Mouse (Mus musculus): ENCODE data around the gene Nolc1.

The Nolc1 gene

GRCm38 (mm10) chr19:46042476-46043011 lies 33.1 kb upstream of the Nolc1 start:
- DNase-seq (ENCODE audit: low spot score in 2 of 2): peak in 1 of 2 experiments; percentile 54

GRCm38 (mm10) chr19:46043380-46043779 lies 32.3 kb upstream of the Nolc1 start:
- no peak for DNase-seq (ENCODE audit: low spot score in 2 of 2)

- DNase-seq (ENCODE audit: low spot score in 2 of 2): no peak
Observed at GRCm38 (mm10) chr19:46044271-46044992, 31.2 kb upstream of the Nolc1 start, which contains the start of gene Pprc1. Gene Pprc1, plus strand, starts transcription at chr19:46044886.

GRCm38 (mm10) chr19:46044993-46045695 lies 30.5 kb upstream of the Nolc1 start, which contains the start of gene Ldb1:
Gene Ldb1, minus strand, starts transcription at chr19:46045214.
- peak; percentile 81 to 84 for DNase-seq (ENCODE audit: low spot score in 2 of 2)

- DNase-seq (ENCODE audit: low spot score in 2 of 2): peak in 1 of 2 experiments; percentile 57
Observed at GRCm38 (mm10) chr19:46045696-46046311, 29.9 kb upstream of the Nolc1 start.

GRCm38 (mm10) chr19:46046621-46047025 lies 29.0 kb upstream of the Nolc1 start:
- DNase-seq (ENCODE audit: low spot score in 2 of 2): no peak

DNA sequence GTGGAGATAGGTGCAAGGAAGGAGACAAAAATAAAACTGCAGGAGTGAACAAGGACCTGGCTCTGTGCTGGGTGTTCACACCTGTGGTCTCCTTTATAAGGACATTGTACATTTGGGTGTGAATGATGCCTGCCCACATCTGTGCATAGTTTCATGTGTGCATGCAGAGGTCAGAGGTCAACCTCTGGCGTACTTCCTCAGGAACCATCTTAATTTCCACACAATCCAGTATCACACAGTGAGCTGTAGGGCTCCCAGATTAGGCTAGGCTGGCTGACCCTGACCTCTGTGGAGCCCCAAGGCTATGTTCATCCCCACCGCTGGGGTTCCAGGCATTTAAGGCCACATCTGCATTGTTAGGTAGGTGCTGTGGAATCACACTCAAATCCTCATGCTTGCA lies 28.2 kb upstream of the Nolc1 start:
- DNase-seq (ENCODE audit: low spot score in 2 of 2): no peak

GRCm38 (mm10) chr19:46049129-46049528 lies 26.5 kb upstream of the Nolc1 start:
- no peak for DNase-seq (ENCODE audit: low spot score in 2 of 2)

- DNase-seq (ENCODE audit: low spot score in 2 of 2): no peak
Observed at GRCm38 (mm10) chr19:46050462-46050861, 25.2 kb upstream of the Nolc1 start.

GRCm38 (mm10) chr19:46055752-46056387 lies 19.8 kb upstream of the Nolc1 start:
- DNase-seq (ENCODE audit: low spot score in 2 of 2): no peak

- peak; percentile 90 to 96 for DNase-seq (ENCODE audit: low spot score in 2 of 2)
Observed at GRCm38 (mm10) chr19:46056388-46056946, 19.2 kb upstream of the Nolc1 start.

DNA sequence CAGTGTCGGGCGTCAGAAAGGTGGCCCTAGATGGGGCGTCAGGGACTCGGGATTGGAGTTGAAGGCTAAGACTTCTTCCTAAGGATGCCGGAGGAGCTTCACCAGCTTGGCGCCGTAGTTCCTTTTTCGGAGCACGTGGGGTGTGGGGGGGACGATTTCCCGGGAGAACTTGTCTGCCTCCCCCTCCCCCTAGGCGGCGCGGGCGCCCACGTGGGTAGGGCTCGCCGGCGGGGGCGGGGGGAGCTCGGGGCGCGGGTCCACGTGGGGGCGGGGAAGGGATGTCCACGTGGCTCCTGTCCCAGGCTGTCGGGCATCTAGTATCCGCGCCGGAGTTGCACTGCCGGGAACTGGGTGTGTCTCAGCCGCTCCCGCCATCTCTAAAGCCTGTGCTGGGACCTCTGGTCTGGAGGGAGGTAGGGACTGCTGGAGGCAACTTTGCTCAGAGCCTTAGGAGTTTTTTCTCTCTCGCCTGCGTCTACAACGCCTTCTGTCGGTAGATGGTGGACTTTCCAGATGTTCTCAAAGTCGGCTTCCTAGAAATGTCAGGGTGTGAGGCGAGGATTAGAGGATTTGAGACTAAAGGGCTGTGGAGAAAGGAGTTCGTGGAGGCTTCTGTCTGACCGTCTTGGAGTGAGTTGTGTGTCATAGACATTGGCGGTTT lies 18.6 kb upstream of the Nolc1 start:
- DNase-seq (ENCODE audit: low spot score in 2 of 2): peak; percentile 72

DNA sequence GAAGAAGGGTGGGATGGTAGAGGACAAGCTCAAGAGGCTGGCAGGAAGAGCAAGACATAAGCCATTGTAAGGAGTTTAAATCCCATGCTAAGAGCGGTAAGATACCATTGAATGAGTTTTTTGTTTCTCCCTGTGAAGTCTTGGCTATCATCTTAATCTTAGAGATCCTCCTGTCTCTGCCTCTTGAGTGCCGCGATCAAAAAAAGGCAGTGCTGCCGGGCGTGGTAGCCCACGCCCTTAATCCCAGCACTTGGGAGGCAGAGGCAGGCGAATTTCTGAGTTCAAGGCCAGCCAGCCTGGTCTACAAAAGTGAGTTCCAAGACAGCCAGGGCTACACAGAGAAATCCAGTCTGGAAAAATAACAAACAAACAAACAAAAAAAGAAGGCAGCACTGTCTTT lies 17.2 kb upstream of the Nolc1 start:
- no peak for DNase-seq (ENCODE audit: low spot score in 2 of 2)

DNA sequence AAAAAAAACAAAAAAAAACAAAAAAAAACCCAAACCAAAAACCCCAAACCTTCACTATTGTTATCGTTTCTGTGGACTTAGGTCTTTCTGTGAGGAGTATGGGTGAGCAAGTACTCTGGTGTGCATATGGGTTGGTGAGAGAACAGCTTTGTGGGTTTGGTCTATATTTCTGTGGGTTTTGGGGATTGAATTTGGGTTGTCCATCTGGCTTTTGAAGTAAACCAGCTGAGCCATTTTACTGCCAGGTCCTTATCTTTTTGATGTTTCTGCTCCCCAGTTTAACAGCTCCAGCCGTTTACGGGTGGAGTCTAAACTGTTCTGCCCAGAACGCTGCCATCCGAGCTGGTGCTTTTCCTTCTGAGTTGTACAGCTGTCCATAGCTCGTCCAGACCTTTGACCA lies 14.8 kb upstream of the Nolc1 start:
- DNase-seq (ENCODE audit: low spot score in 2 of 2): no peak

GRCm38 (mm10) chr19:46068054-46068453 lies 7.6 kb upstream of the Nolc1 start:
- DNase-seq (ENCODE audit: low spot score in 2 of 2): no peak

GRCm38 (mm10) chr19:46073285-46073684 lies 2.4 kb upstream of the Nolc1 start:
- DNase-seq (ENCODE audit: low spot score in 2 of 2): no peak

DNA sequence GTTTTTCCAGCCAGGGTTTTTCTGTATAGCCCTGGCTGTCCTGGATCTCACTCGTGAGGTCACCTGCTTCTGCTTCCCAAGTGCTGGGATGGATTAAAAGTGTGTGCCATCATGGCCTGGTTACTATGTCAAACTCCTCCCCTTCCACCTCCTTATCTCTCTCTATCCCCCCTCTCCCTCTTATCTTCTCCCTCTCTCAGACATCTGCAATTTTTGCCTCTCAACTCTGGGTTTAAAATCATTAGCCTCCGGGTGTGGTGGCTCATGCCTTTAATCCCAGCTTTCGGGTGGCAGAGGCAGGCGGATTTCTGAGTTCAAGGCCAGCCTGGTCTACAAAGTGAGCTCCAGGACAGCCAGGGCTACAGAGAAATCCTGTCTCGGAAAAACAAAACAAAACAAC lies 1.4 kb upstream of the Nolc1 start:
- DNase-seq (ENCODE audit: low spot score in 2 of 2): no peak

- no peak for DNase-seq (ENCODE audit: low spot score in 2 of 2)
Observed at GRCm38 (mm10) chr19:46078535-46078934, 2.9 kb downstream of the Nolc1 start.

- DNase-seq (ENCODE audit: low spot score in 2 of 2): no peak
Observed at GRCm38 (mm10) chr19:46085185-46085584, 9.5 kb downstream of the Nolc1 start.

DNA sequence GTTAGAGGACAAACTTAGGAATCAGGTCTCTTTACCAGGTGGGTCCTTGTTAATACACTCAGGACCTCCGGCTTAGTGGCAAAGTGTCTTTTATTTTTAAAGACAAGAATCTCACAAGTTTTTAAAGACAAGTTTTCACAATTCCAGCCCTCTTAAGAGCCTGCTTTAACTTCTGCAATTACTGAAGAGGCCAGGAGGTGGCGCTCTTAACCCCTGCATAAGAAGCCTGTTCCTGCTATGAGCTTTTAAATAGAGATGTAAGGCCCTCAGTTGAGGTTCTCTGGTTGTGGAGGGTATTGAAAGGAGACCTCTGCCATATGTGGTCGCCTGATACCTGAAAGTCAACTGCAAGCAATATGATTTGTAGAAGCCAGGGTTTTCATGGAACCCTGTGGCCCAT lies 10.7 kb downstream of the Nolc1 start:
- DNase-seq (ENCODE audit: low spot score in 2 of 2): peak; percentile 53 to 71

GRCm38 (mm10) chr19:46087871-46088270 lies 12.2 kb downstream of the Nolc1 start:
- DNase-seq (ENCODE audit: low spot score in 2 of 2): no peak
